Mouse (Mus musculus) myocyte (in vitro differentiated cells): ENCODE measurements at regions not wholly inside any gene's neighbourhood (a gene's known extent, or its start where the extent isn't known, plus 50 kb on each side); places are given as distances from the start of the nearest gene placed in this dataset.

Experiments
- H3K27me3 ChIP-seq: one replicate; pipeline ENCODE4 v1.6.1; 2011; ENCODE audit not compliant: control insufficient read depth, insufficient read depth, insufficient read length
- H3K36me3 ChIP-seq: one replicate; pipeline ENCODE4 v1.6.1; 2011; ENCODE audit not compliant: control insufficient read depth, insufficient read depth
- H3K4me2 ChIP-seq: one replicate; pipeline ENCODE4 v1.6.1; 2011; ENCODE audit warnings: low read depth, control low read depth
- H3K4me3 ChIP-seq: one replicate; pipeline ENCODE4 v1.5.1; 2011; ENCODE audit warnings: mild to moderate bottlenecking, control low read depth, moderate library complexity
- H3K79me2 ChIP-seq: one replicate; pipeline ENCODE4 v1.6.1; 2011; ENCODE audit not compliant: control insufficient read depth, insufficient read depth
- H3ac ChIP-seq: one replicate; pipeline ENCODE4 v1.6.1; 2011; ENCODE audit not compliant: control insufficient read depth, insufficient read length
- CEBPB ChIP-seq: IDR thresholded peaks from 2 replicates; pipeline ENCODE4 v1.6.1; 2011; ENCODE audit warnings: mild to moderate bottlenecking, moderate library complexity; ENCODE audit not compliant: poor library complexity, insufficient read depth, severe bottlenecking
- E2F4 ChIP-seq: IDR thresholded peaks from one replicate; pipeline ENCODE4 v1.6.1; 2011; ENCODE audit warnings: mild to moderate bottlenecking, control low read depth, moderate library complexity; ENCODE audit not compliant: insufficient read depth
- MAX ChIP-seq: IDR thresholded peaks from one replicate; pipeline ENCODE4 v1.6.1; 2011; ENCODE audit warnings: low read depth, mild to moderate bottlenecking, control low read depth
- MYOD1 ChIP-seq, 3 experiments: IDR thresholded peaks; one replicate each; pipeline ENCODE4 v1.6.1; 2011; ENCODE audit warnings: control low read depth in 2 of 3, low read depth in 2 of 3, mild to moderate bottlenecking in 2 of 3, moderate library complexity in 1 of 3; ENCODE audit not compliant: insufficient read length in 2 of 3, control insufficient read depth in 1 of 3
- MYOG ChIP-seq, 3 experiments: IDR thresholded peaks; one replicate each; pipeline ENCODE4 v1.6.1; 2011; ENCODE audit warnings: control low read depth in 2 of 3, low read depth in 2 of 3, mild to moderate bottlenecking in 2 of 3; ENCODE audit not compliant: insufficient read length in 2 of 3, control insufficient read depth in 1 of 3, insufficient read depth in 1 of 3
- POLR2A ChIP-seq: IDR thresholded peaks from one replicate; pipeline ENCODE4 v1.6.1; 2011; ENCODE audit warnings: low read depth, mild to moderate bottlenecking, control low read depth, moderate library complexity; ENCODE audit not compliant: insufficient read length
- POLR2AphosphoS2 ChIP-seq: IDR thresholded peaks from one replicate; pipeline ENCODE4 v1.6.1; 2011; ENCODE audit warnings: low read depth, control low read depth; ENCODE audit not compliant: insufficient read length
- REST ChIP-seq: IDR thresholded peaks from one replicate; pipeline ENCODE4 v1.6.1; 2011; ENCODE audit warnings: mild to moderate bottlenecking, control low read depth, moderate library complexity; ENCODE audit not compliant: insufficient read depth, insufficient read length
- SRF ChIP-seq: IDR thresholded peaks from one replicate; pipeline ENCODE4 v1.6.1; 2011; ENCODE audit warnings: low read depth; ENCODE audit not compliant: control insufficient read depth, insufficient read length
- TCF12 ChIP-seq: IDR thresholded peaks from one replicate; pipeline ENCODE4 v1.6.1; 2011; ENCODE audit warnings: mild to moderate bottlenecking, control low read depth; ENCODE audit not compliant: poor library complexity, insufficient read depth, severe bottlenecking
- TCF3 ChIP-seq: IDR thresholded peaks from one replicate; pipeline ENCODE4 v1.6.1; 2011; ENCODE audit warnings: low read depth, control low read depth; ENCODE audit not compliant: insufficient read length
- USF1 ChIP-seq: IDR thresholded peaks from one replicate; pipeline ENCODE4 v1.6.1; 2011; ENCODE audit warnings: low read depth, mild to moderate bottlenecking, control low read depth, moderate library complexity

GRCm38 (mm10) chr13:97631872-97632402 is 128.5 kb downstream of the Gm10260 start:
- TF ChIP-seq MYOG (IDR thresholded peaks at IDR 0.05; ENCODE audit: control insufficient read depth in 1 of 3, insufficient read depth in 1 of 3, insufficient read length in 2 of 3, low read depth in 2 of 3) (no peak), USF1 (no peak), MAX (no peak)
- H3K36me3 ChIP-seq: no peaks in the 10 kb centered on the region
- H3K4me2 ChIP-seq: no peak overlapping the region
- no peaks in the 10 kb centered on the region for H3K79me2 ChIP-seq
- no peak overlapping the region for H3ac ChIP-seq
- H3K27me3 ChIP-seq: no peaks in the 10 kb centered on the region
- no peak overlapping the region for H3K4me3 ChIP-seq

- no peak overlapping the region for H3K4me3 ChIP-seq
- no peaks in the 10 kb centered on the region for H3K79me2 ChIP-seq
- H3K36me3 ChIP-seq: no peaks in the 10 kb centered on the region
- TF ChIP-seq POLR2A (no peak), TCF12 (no peak), E2F4 (no peak), CEBPB (no peak), USF1 (no peak), MAX (no peak), REST (no peak), TCF3 (no peak), POLR2AphosphoS2 (no peak), SRF (no peak), MYOG (IDR thresholded peaks at IDR 0.05; ENCODE audit: control insufficient read depth in 1 of 3, insufficient read depth in 1 of 3, insufficient read length in 2 of 3, low read depth in 2 of 3) (no peak), MYOD1 (IDR thresholded peaks at IDR 0.05; ENCODE audit: control insufficient read depth in 1 of 3, insufficient read length in 2 of 3, low read depth in 2 of 3) (no peak)
- no peaks in the 10 kb centered on the region for H3K27me3 ChIP-seq
- no peak overlapping the region for H3K4me2 ChIP-seq
- no peak overlapping the region for H3ac ChIP-seq
These were observed 129.5 kb downstream of the Gm10260 start for GRCm38 (mm10) chr13:97630921-97631320.

DNA sequence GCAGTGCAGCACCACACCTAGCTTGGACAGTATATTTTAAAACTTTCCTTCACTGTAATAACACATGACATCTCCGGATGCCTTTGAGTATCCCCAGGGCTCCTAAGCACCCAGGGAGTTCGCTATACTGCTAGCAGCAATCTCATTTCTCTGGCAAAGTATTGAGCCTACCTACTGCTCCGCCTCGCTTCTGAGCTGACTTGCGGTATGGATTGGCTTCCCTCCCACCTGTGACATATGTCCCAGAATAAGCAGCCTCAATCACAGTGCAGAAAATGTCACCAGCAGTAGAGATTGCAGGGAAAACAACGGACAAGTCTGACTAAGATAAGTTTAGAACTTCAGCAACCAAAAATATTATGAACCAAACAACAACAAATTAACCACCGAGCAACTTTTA is 131.8 kb downstream of the Gm10260 start:
- no peaks in the 10 kb centered on the region for H3K79me2 ChIP-seq
- H3ac ChIP-seq: no peak overlapping the region
- H3K27me3 ChIP-seq: no peaks in the 10 kb centered on the region
- no peak overlapping the region for H3K4me2 ChIP-seq
- H3K36me3 ChIP-seq: no peaks in the 10 kb centered on the region
- no peak overlapping the region for H3K4me3 ChIP-seq
- TF ChIP-seq E2F4 (no peak), MAX (no peak), POLR2A (no peak), REST (no peak), POLR2AphosphoS2 (no peak), SRF (no peak), USF1 (no peak), CEBPB (no peak), TCF12 (no peak), TCF3 (no peak), MYOG (IDR thresholded peaks at IDR 0.05; ENCODE audit: control insufficient read depth in 1 of 3, insufficient read depth in 1 of 3, insufficient read length in 2 of 3, low read depth in 2 of 3) (no peak), MYOD1 (IDR thresholded peaks at IDR 0.05; ENCODE audit: control insufficient read depth in 1 of 3, insufficient read length in 2 of 3, low read depth in 2 of 3) (no peak)

GRCm38 (mm10) chr13:97627247-97627646 is 133.2 kb downstream of the Gm10260 start:
- Histone ChIP-seq H3K4me3 (no peak overlapping the region), H3K36me3 (no peaks in the 10 kb centered on the region), H3ac (no peak overlapping the region), H3K79me2 (no peaks in the 10 kb centered on the region), H3K4me2 (no peak overlapping the region), H3K27me3 (no peaks in the 10 kb centered on the region)
- no peak for TF ChIP-seq MYOD1 (IDR thresholded peaks at IDR 0.05; ENCODE audit: control insufficient read depth in 1 of 3, insufficient read length in 2 of 3, low read depth in 2 of 3)
- no peak for TF ChIP-seq REST
- no peak for TF ChIP-seq TCF3
- no peak for TF ChIP-seq USF1
- no peak for TF ChIP-seq TCF12
- TF ChIP-seq MAX: no peak
- no peak for TF ChIP-seq POLR2A
- TF ChIP-seq SRF: no peak

DNA sequence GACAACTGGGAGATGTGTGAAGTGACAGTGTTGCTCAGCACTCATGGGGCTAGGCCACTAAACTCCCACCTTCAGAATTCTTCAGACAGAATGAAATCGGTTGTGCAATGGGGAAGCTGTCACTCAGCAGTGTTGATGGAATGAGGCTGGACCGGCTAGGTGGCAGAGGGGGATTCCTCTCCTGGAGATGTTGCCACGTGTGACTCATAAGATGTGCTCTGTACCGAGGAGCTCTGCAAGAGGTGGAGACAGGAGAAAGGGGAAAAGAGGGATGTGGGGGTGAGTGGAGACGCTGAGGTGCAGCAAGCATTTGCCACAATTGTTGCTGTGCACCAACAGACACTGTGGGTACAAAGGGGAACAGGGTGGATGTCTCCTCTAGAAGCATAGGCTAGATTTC is 133.6 kb downstream of the Gm10260 start:
- Histone ChIP-seq H3ac (no peak overlapping the region), H3K4me3 (no peak overlapping the region), H3K27me3 (no peaks in the 10 kb centered on the region), H3K4me2 (no peak overlapping the region), H3K79me2 (no peaks in the 10 kb centered on the region), H3K36me3 (no peaks in the 10 kb centered on the region)
- no peak for TF ChIP-seq TCF3
